Mouse (Mus musculus): ENCODE data around the gene Tra2a. TPM values are rescaled to one million over a fixed set of nuclear protein-coding genes. Genes with fewer than 3 reads are reported as not detected.

Tra2a gene
- polyA plus RNA-seq, 1 experiment from 2014 or later = 136 TPM

DNA sequence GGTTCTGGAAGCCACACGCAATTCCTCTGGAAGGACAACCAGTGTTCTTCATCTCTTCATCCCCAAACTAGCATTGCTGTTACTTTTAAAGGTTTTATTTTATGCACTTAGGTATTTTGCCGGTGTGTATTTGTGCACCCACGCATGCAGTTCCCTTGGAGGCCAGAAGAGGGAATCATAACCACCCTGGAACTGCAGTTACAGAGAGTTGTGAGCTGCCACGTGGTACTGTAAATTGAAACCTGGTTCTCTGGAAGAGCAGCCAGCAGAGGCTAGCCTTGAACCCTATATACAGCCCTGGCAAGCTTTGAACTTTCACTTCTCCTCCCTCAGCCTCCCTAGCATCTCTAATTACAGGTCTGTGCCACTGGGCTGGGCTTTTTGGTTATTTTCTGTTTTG, 30.5 kb downstream of the Tra2a start:
- no peak for ATAC-seq (ENCODE audit: insufficient number of reproducible peaks, insufficient read depth, low FRiP score, low TSS enrichment, low read depth)
- Histone ChIP-seq H3K9me3 (0 out of 2 replicates have a peak, but pooled peaks cover 3% of the 10 kb centered on the region), H3K4me1 (no peaks in the 10 kb centered on the region), H3K27me3 (no peaks in the 10 kb centered on the region), H3K27ac (no peak overlapping the region), H3K4me2 (no peak overlapping the region), H3K4me3 (no peak overlapping the region), H3K36me3 (no peaks in the 10 kb centered on the region), H3K9ac (no peak overlapping the region)
- 60% methylated on average over 4 of the region's 4 CpGs for WGBS

DNA sequence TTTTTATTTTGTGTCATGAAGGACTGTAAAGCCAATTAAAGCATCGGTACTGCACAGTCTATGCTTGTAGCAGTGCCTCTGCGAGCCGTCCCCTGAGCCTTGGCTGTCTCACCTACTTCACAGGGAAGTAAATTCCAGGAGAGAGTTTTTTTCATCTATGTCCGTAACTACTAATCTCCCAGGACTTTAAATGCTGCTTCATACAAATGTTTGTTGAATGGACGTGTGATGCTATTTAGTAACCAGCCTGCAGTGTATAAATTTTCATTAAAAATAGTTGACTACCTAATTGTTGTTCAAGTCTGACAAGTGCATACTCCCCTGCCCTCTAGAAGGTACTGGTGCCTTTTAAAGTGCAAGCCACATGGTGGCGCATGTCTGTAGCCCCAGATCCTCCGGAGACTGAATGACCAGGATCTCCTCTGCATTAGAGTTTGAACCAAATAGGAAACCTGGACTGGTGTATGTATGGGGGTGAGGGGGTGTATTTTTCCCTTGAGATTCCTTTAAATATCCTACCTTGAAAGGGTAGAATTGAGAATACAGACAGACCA, 35.6 kb downstream of the Tra2a start:
- H3K4me1 ChIP-seq = no peaks in the 10 kb centered on the region
- H3K27ac ChIP-seq = no peak overlapping the region
- no peak overlapping the region for H3K4me3 ChIP-seq
- no peak overlapping the region for H3K9ac ChIP-seq
- H3K36me3 ChIP-seq = no peaks in the 10 kb centered on the region
- WGBS = 15% methylated on average over 7 of the region's 7 CpGs
- no peaks in the 10 kb centered on the region for H3K27me3 ChIP-seq
- H3K4me2 ChIP-seq = no peak overlapping the region
- no peaks in the 10 kb centered on the region for H3K9me3 ChIP-seq
- no peak for ATAC-seq (ENCODE audit: insufficient number of reproducible peaks, insufficient read depth, low FRiP score, low TSS enrichment, low read depth)

DNA sequence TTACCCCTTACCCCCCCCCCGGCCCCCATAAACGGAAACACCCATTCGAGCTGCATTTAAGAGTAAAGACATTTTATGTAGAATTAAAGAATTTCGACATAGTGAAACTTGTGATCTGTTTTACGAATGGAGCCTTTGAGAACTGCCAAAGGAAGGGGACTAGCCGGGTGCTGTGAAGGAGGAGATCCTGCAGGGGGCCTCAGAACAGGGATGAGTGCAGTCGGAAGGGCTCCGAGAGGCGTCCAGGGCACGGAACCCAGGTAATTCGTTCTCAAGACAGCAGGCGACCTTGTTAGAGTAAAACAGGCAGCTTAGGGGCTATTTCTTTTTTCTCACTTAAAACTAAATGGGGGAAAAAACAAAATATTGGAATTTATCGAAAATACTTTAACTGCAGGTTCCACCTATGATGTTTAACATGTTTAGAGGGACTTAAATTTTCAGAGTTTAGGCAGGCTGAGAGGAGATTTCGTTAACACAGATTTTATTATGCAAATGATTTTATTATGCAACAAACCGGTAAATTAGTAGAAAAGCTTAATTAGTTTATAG, 36.6 kb downstream of the Tra2a start:
- H3K4me2 ChIP-seq = peak overlapping the region; percentile 48
- no peak for ATAC-seq (ENCODE audit: insufficient number of reproducible peaks, insufficient read depth, low FRiP score, low TSS enrichment, low read depth)
- WGBS = 7% methylated on average over 15 of the region's 15 CpGs
- H3K4me3 ChIP-seq = no peak overlapping the region; the same call in 1 of the 2 replicates
- no peak overlapping the region for H3K9ac ChIP-seq
- no peak overlapping the region for H3K27ac ChIP-seq
- no peaks in the 10 kb centered on the region for H3K36me3 ChIP-seq
- H3K4me1 ChIP-seq = no peaks in the 10 kb centered on the region
- H3K27me3 ChIP-seq = no peaks in the 10 kb centered on the region
- H3K9me3 ChIP-seq = no peaks in the 10 kb centered on the region

DNA sequence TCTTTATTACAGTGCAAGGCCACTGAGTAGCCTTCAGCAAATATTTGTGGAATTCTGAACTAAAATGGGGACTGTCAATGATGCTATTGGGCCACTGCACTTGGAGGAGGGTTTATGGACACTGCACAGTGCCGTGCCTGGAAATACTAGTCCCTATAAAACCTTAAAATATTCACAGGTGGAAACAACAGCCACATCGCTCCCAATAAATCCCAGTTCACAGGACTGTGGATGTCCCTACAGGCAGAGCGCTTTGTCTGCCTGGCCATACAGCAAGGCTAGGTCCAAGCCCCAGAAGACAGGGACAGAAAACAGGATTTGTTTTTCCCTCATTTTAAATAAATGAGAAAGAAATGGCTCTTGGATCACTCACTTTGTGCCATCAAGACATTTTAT, 38.1 kb downstream of the Tra2a start:
- Histone ChIP-seq H3K27me3 (no peaks in the 10 kb centered on the region), H3K4me3 (no peak overlapping the region), H3K4me1 (no peaks in the 10 kb centered on the region), H3K36me3 (no peaks in the 10 kb centered on the region), H3K9ac (no peak overlapping the region), H3K4me2 (no peak overlapping the region), H3K27ac (no peak overlapping the region), H3K9me3 (no peaks in the 10 kb centered on the region)
- 90% methylated on average over 3 of the region's 3 CpGs for WGBS
- ATAC-seq (ENCODE audit: insufficient number of reproducible peaks, insufficient read depth, low FRiP score, low TSS enrichment, low read depth) = no peak

DNA sequence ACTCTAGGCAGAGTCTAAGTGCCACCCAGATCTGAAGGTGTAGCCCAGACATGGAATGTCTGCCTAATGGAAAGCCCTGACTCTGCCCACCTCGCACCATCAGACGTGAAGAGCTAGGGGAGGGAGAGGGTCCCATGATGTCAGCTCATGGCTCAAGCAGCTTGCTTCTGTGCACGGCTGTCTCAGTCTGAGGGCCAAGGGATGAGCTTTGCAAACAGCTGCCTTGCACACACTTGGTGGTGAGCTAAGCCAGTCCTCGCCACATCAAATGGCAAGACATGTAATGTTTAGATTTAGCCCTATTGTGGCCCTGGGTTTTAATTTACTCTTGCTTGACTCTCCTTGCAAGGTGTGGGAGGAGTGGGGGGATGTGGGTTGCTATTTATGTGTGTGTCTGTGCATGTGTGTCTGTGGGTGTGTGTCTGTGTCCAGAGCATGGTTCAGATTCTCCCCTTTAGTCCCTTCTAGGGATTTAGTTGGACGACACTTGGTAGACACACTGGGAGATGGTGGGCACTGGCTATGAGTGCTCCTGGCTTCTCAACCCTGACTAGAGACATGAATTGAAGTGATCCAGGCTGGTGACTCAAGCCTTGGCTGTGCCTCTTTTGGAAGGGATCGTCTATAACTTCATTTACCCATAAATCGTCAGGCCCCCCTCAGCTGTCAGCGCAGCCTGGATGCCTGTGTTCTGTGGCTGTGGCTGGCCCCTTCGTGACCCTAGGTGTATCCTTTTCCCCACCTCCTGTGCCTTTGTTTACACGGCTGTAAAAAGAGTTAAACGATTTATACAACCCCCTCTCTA, 38.7 kb downstream of the Tra2a start:
- no peaks in the 10 kb centered on the region for H3K36me3 ChIP-seq
- WGBS = 71% methylated on average over 11 of the region's 11 CpGs
- no peak overlapping the region for H3K4me3 ChIP-seq
- no peak overlapping the region for H3K27ac ChIP-seq
- H3K4me2 ChIP-seq = no peak overlapping the region
- ATAC-seq (ENCODE audit: insufficient number of reproducible peaks, insufficient read depth, low FRiP score, low TSS enrichment, low read depth) = no peak
- H3K4me1 ChIP-seq = peaks cover 2% of the 10 kb centered on the region
- H3K9ac ChIP-seq = no peak overlapping the region
- H3K9me3 ChIP-seq = no peaks in the 10 kb centered on the region
- H3K27me3 ChIP-seq = no peaks in the 10 kb centered on the region

DNA sequence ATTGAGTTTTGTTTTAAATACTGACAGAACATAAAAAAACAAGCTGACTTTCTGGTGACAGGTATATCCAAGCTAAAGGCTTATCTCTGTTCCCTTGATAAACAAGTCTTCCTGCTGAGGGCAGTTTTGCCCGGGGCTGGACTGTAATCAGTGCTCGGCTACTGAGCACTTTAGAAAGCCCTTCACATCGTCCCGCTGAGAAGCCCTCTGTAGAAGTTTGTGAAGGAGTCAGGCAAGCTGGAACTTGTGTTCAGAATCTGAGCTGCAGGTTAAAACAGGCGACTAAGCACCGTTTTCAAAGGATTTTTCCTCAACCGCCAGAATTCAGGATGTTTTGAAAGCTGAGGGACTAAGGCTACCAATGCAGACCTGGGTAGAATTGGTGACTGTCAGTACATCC, 41.9 kb downstream of the Tra2a start:
- no peak overlapping the region for H3K27ac ChIP-seq
- H3K4me2 ChIP-seq = no peak overlapping the region
- no peaks in the 10 kb centered on the region for H3K36me3 ChIP-seq

DNA sequence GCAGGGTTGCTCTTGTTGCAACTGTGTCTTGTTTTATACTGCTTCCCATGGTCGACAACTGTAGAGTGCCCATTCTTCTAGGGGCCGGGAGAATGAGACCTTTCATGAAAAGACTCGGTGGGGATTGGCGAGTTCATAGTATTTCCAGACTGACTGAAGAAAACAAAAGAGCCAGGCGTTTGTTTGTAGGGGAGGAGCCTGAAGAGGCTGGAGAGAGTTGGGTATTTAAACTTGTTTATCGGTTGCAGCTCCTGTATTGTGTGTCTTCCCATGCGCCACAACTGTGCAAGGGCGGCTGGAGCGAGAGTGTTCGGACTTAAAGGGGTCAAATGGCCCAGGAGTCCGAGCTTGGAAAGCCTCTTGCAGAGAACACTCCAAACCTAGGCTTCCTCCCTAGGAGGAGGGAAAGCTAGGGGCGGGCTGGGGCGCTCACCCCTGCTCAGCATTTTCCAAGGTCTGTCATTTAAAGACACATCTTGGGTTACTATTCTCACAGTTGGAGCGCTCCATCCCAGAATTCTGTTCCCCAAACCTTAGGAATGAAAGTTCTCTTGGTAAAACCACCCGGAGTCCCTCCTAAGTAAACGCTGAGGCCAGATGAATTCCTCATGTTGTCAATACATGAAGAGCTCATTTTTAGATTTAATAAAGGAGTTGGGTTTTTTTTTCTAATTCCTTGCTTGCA, 43.8 kb downstream of the Tra2a start:
- H3K4me2 ChIP-seq = peak overlapping the region; percentile 62
- 3% methylated on average over 16 of the region's 16 CpGs for WGBS
- no peaks in the 10 kb centered on the region for H3K9me3 ChIP-seq
- H3K4me1 ChIP-seq = peaks cover 6% of the 10 kb centered on the region
- no peaks in the 10 kb centered on the region for H3K27me3 ChIP-seq
- ATAC-seq (ENCODE audit: insufficient number of reproducible peaks, insufficient read depth, low FRiP score, low TSS enrichment, low read depth) = no peak
- H3K27ac ChIP-seq = no peak overlapping the region
- H3K36me3 ChIP-seq = no peaks in the 10 kb centered on the region
- H3K9ac ChIP-seq = peak overlapping the region; percentile 64
- H3K4me3 ChIP-seq = peak overlapping the region; percentile 32

More for the DNA sequence above, 41.9 kb downstream of the Tra2a start:
- Histone ChIP-seq H3K9me3 (no peaks in the 10 kb centered on the region), H3K9ac (no peak overlapping the region), H3K4me1 (peaks cover 6% of the 10 kb centered on the region), H3K27me3 (no peaks in the 10 kb centered on the region), H3K4me3 (no peak overlapping the region)
- 4% methylated on average over 7 of the region's 7 CpGs for WGBS
- no peak for ATAC-seq (ENCODE audit: insufficient number of reproducible peaks, insufficient read depth, low FRiP score, low TSS enrichment, low read depth)

DNA sequence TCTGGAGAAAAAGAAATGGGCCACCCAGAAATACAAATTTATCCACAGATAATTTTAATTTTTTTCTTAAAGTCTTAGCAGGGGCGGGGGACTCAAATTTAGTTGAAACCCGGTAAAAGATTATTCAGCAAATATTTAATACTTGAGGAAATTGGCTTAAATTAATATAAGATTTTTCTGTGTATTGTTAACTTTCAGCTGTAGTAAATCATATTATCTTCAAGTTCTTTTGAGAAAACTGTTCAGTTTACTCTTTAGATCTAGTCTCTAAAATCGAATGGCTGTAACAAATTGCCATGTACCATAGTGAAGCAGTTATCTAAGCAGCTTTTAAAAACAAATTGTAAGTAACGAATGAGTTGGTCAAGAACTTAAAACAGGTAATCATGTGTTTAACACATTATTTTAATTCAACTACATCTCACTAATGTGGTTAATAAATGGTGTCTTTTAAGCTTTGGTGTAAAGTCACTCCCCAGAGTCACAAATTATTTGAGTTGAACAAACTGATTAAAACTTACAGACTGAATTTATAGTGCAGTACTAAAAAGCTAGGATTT, 44.8 kb downstream of the Tra2a start:
- H3K9me3 ChIP-seq = no peaks in the 10 kb centered on the region
- WGBS = 11% methylated on average over 4 of the region's 4 CpGs
- ATAC-seq (ENCODE audit: insufficient number of reproducible peaks, insufficient read depth, low FRiP score, low TSS enrichment, low read depth) = no peak
- no peak overlapping the region for H3K4me2 ChIP-seq
- H3K4me3 ChIP-seq = no peak overlapping the region
- no peak overlapping the region for H3K27ac ChIP-seq
- no peaks in the 10 kb centered on the region for H3K36me3 ChIP-seq
- peaks cover 6% of the 10 kb centered on the region for H3K4me1 ChIP-seq
- no peak overlapping the region for H3K9ac ChIP-seq
- H3K27me3 ChIP-seq = no peaks in the 10 kb centered on the region

DNA sequence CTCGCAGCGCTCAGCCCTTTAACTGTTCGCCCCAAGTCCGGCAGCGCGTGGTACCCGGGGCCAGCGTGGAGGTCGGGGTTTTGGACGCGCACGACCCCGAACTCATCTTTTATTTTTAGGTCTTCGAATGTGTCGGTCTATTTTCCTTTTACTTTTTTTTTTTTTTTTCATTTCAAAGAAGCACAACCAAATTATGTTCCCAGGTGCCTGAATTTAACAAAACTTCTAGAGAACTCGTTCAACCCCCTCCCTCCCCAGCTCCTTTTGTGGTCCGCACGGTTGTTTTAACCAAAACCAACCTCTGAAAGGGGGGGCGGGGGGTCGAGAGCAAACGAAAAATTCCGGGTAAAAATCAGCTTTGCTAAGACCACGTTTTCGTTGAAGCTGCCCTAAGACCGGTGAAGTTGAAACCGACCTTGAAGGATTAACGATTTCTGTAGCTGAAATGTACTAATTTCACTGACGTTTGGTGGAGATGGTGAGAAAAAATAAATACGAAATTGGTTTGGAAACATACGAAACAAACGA, 45.5 kb downstream of the Tra2a start:
- peak overlapping the region; percentile 57 for H3K4me3 ChIP-seq
- H3K36me3 ChIP-seq = no peaks in the 10 kb centered on the region
- peak overlapping the region; percentile 49; the same call in 1 of the 2 replicates for H3K9ac ChIP-seq
- H3K27me3 ChIP-seq = no peaks in the 10 kb centered on the region
- peak overlapping the region; percentile 74 for H3K4me2 ChIP-seq
- no peak overlapping the region for H3K27ac ChIP-seq
- H3K4me1 ChIP-seq = peaks cover 9% of the 10 kb centered on the region
- ATAC-seq (ENCODE audit: insufficient number of reproducible peaks, insufficient read depth, low FRiP score, low TSS enrichment, low read depth) = no peak
- WGBS = under 1% methylated on average over 31 of the region's 31 CpGs
- no peaks in the 10 kb centered on the region for H3K9me3 ChIP-seq

DNA sequence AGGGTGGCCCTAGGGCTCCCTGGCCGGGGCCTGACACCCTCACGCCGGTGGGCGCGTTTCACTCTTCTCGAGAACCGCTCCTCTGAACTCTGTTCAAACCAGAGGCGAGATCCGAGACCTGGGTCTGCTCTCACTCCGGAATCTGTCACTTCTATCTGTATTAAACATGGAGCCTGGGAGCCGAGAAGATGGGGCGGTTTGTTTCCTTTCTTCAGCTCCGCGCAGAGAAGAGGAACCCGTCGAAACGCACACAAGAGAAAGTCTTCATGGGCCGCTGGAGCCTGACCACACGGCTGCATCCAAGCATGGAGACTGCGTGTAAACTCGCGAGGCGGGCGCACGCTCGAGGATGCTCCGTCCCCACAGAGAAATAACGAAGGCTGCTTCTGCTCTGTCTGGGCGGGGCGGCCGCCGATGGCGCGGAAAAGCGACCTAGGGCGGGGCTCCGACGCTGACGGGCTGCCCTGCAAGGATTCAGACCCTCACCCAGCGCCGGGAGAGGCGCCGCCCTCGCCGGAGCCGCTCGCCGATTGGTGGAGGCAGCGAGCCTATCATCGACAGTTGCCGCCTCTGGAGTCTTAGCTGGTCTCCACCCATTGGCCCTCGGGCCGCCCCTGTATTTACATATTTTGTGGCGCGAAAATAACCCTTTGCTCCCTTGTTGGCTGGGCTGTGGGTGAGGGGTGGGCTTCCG, 46.1 kb downstream of the Tra2a start:
- H3K4me3 ChIP-seq = peak overlapping the region; percentile 57
- H3K9me3 ChIP-seq = no peaks in the 10 kb centered on the region
- H3K9ac ChIP-seq = peak overlapping the region; percentile 80
- H3K27ac ChIP-seq = peak overlapping the region; percentile 95
- under 1% methylated on average over 56 of the region's 56 CpGs for WGBS
- H3K4me1 ChIP-seq = peaks cover 15% of the 10 kb centered on the region
- peak; percentile 90 for ATAC-seq (ENCODE audit: insufficient number of reproducible peaks, insufficient read depth, low FRiP score, low TSS enrichment, low read depth)
- H3K4me2 ChIP-seq = peak overlapping the region; percentile 74
- no peaks in the 10 kb centered on the region for H3K36me3 ChIP-seq
- no peaks in the 10 kb centered on the region for H3K27me3 ChIP-seq

Measured in embryonic facial prominence, embryonic 13.5 days (tissue).